Mouse (Mus musculus) kidney, embryonic 16.5 days (tissue): ENCODE results near the gene Znrd1. TPM values are rescaled to one million over a fixed set of nuclear protein-coding genes. Genes with fewer than 3 reads are reported as not detected.

Experiments used
- ATAC-seq: fragments of 200-750 bp; cut with Nextera tagmentation; 2 replicates; pipeline ENCODE4 v1.8.0; 2017; ENCODE audit warnings: moderate TSS enrichment; ENCODE audit not compliant: low FRiP score, low TSS enrichment
- H3K27ac ChIP-seq: fragments of 300-500 bp; sonication (generic); 2 replicates; pipeline ENCODE4 v1.5.1; 2014; ENCODE audit warnings: low read length
- H3K27me3 ChIP-seq: fragments of 300-500 bp; sonication (generic); 2 replicates; pipeline ENCODE4 v1.6.1; 2014; ENCODE audit warnings: low read length, control low read depth, mixed read lengths; ENCODE audit not compliant: insufficient read depth
- H3K36me3 ChIP-seq: fragments of 300-500 bp; sonication (generic); 2 replicates; pipeline ENCODE4 v1.6.1; 2014; ENCODE audit warnings: low read length, control low read depth, mixed read lengths; ENCODE audit not compliant: insufficient read depth
- H3K4me1 ChIP-seq: fragments of 300-500 bp; sonication (generic); 2 replicates; pipeline ENCODE4 v1.6.1; 2014; ENCODE audit warnings: low read length, control low read depth, mixed read lengths; ENCODE audit not compliant: insufficient read depth
- H3K4me2 ChIP-seq: fragments of 300-500 bp; sonication (generic); replicated peaks from 2 replicates; pipeline ENCODE4 v1.6.1; 2014; ENCODE audit warnings: low read depth, low read length
- H3K4me3 ChIP-seq: fragments of 300-500 bp; sonication (generic); 2 replicates; pipeline ENCODE4 v1.5.1; 2014; ENCODE audit warnings: mild to moderate bottlenecking, low read length
- H3K9ac ChIP-seq: fragments of 300-500 bp; sonication (generic); replicated peaks from 2 replicates; pipeline ENCODE4 v1.6.1; 2014; ENCODE audit warnings: low read length
- H3K9me3 ChIP-seq: fragments of 300-500 bp; sonication (generic); 2 replicates; pipeline ENCODE4 v1.6.1; 2016; ENCODE audit warnings: low read length, control low read depth
- WGBS: fragments of 180-500 bp; shearing (Covaris S2); extraction: QIAGEN DNeasy Blood & Tissue Kit; methylation state at CpG from one replicate; pipeline ENCODE4 v1.1.7; 2014; 5-methylcytosine and 5-hydroxymethylcytosine counted together
- polyA plus RNA-seq: library from polyadenylated mRNA; unstranded; fragments of >200 nt; fragmentation: Nextera tagmentation; extraction: Ambion mirVana; gene quantifications from 2 replicates; pipeline ENCODE4 v1.2.1, GENCODE M21; 2015

Znrd1 gene
- polyA plus RNA-seq, 1 experiment from 2014 or later = 90.7 TPM

DNA sequence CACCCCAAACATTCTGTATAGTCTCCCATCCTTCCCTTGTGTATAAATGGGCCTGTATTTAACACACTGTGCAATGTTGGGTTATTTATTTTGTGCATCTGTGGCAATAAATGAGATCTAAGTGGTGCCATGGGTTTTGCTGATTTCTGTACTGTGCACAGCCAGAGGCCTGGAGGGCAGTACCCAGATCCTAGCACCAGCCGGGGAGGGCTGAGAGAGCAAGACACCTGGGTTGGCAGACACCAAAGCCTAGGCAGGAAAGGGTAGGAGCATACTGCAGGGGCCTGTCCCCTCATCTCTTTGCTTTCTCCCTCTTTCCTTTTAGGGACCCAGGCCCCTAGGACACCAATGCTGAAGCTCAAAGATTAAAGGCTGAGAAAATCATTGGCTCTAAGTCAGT lies 10.1 kb downstream of the Znrd1 start:
- Histone ChIP-seq H3K9me3 (no peaks in the 10 kb centered on the region), H3K36me3 (peaks cover 6% of the 10 kb centered on the region; the same call in 1 of the 2 replicates), H3K27ac (no peak overlapping the region), H3K4me1 (peaks cover 15% of the 10 kb centered on the region), H3K4me2 (no peak overlapping the region), H3K9ac (no peak overlapping the region), H3K27me3 (peaks cover 35% of the 10 kb centered on the region), H3K4me3 (no peak overlapping the region)
- ATAC-seq = no peak
- WGBS = 79% methylated on average over 1 of the region's 1 CpGs

DNA sequence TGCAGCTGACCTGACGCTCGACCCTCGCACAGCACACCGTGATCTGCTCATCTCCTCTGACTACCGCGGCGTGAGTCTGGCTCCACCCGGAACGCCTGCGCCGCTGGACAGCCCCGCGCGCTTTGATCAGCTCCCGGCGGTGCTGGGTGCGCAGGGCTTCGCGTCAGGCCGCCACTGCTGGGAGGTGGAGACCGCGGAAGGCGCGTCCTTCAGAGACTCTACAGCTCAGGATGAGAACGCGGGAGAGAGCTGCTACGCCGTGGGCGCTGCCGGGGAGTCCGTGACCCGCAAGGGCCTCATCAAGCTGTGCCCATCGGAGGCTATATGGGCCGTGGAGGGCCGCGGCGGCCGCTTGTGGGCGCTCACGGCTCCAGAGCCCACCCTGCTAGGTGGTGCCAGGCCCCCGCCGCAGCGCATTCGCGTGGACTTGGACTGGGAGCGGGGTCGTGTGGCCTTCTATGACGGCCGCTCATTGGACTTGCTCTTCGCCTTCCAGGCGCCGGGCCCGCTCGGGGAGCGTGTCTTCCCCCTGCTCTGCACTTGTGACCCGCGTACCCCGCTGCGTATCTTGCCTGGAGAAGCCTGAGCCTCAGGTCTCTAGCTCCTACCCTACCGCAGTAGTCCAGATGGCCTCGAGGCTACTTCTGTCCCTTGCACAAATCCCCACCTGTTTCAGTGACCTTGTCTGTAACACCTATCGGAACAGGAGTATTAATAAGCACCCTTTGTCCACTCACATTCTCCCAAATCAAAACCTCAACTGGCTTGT lies 11.1 kb downstream of the Znrd1 start:
- peak overlapping the region; percentile 77 for H3K9ac ChIP-seq
- peak; percentile 47 for ATAC-seq
- 1% methylated on average over 57 of the region's 62 CpGs for WGBS
- H3K27ac ChIP-seq = no peak overlapping the region
- H3K9me3 ChIP-seq = no peaks in the 10 kb centered on the region
- peak overlapping the region; percentile 97 for H3K4me2 ChIP-seq
- peaks cover 6% of the 10 kb centered on the region; the same call in 1 of the 2 replicates for H3K36me3 ChIP-seq
- peak overlapping the region; percentile 62 for H3K4me3 ChIP-seq
- peaks cover 24% of the 10 kb centered on the region for H3K4me1 ChIP-seq
- peaks cover 46% of the 10 kb centered on the region for H3K27me3 ChIP-seq

DNA sequence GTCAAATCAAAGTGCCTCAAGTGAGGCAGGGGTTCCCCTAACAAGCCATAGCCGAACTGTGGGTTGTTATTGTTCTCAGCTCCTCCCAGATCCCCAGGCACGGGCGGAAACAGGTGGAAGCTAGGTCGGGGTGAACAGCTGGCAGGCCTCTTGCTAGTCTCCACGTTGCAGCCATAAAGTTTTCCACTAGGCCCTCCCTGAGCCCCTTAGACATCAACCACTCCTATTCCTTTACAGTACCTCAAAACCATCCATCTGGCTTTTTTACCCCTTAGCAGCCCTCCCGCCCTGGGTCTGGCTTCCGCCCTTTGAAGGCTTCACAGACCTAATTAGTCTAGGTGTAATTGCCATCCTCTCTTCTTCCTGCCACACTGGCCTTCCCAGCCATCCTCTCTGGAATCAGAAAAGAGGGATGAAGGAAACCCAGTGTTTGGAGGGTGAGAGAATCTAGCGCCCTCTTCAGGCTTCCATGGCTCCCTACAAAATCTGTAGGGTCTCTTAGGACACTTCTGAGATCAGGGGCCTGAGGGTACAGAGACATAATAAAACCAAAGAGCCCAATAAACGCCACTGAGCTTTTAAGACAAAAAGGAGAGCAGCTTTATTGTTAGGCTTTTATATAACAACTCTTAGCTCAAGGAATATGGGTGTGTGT lies 14.1 kb downstream of the Znrd1 start:
- Histone ChIP-seq H3K27me3 (peaks cover 61% of the 10 kb centered on the region), H3K4me3 (no peak overlapping the region), H3K9ac (no peak overlapping the region), H3K9me3 (no peaks in the 10 kb centered on the region), H3K4me2 (no peak overlapping the region), H3K36me3 (peaks cover 5% of the 10 kb centered on the region; the same call in 1 of the 2 replicates), H3K4me1 (peaks cover 16% of the 10 kb centered on the region), H3K27ac (no peak overlapping the region)
- no peak for ATAC-seq
- 14% methylated on average over 9 of the region's 9 CpGs for WGBS

GRCm38 (mm10) chr17:36943691-36944090 lies 14.7 kb downstream of the Znrd1 start:
- Histone ChIP-seq H3K27me3 (peaks cover 61% of the 10 kb centered on the region), H3K9ac (no peak overlapping the region), H3K4me1 (peaks cover 16% of the 10 kb centered on the region), H3K27ac (no peak overlapping the region), H3K4me3 (peak overlapping the region; percentile 42; the same call in 1 of the 2 replicates), H3K4me2 (peak overlapping the region; percentile 72; the same call in 1 of the 2 replicates), H3K9me3 (no peaks in the 10 kb centered on the region), H3K36me3 (no peaks in the 10 kb centered on the region)
- 11% methylated on average over 5 of the region's 5 CpGs for WGBS
- ATAC-seq = no peak

GRCm38 (mm10) chr17:36942791-36943471 lies 15.4 kb downstream of the Znrd1 start, which contains the start of gene Rnf39:
Gene Rnf39, plus strand, starts transcription at chr17:36942918.
- Histone ChIP-seq H3K4me2 (peak within 1 kb of the TSS; percentile 72), H3K27ac (no peak within 1 kb of the TSS), H3K27me3 (peaks cover 61% of the 10 kb centered on the region), H3K9ac (peak within 1 kb of the TSS; percentile 48), H3K4me3 (peak within 1 kb of the TSS; percentile 42), H3K4me1 (peaks cover 16% of the 10 kb centered on the region), H3K9me3 (no peaks in the 10 kb centered on the region), H3K36me3 (no peaks in the 10 kb centered on the region)
- ATAC-seq = no peak
- 2% methylated on average over 58 of the region's 59 CpGs for WGBS

DNA sequence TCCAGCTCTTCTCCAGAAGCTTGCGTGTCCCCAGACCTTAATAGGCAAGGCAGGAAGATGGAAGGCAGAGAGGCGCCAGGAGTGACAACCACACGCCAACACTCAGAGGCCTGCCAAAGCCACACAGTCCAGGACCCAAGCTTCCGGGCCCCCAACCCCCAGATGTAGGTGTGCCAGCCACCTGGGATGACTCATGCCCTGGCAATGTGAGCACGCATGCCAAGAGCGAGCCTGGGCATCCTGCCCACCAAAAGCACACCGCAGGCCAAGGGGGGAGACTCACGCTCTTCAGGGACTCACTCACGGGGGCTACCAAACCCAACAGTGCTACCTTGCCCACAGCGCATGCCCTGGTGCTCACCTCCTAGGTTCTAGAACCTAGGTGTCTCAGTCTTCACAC lies 16.0 kb downstream of the Znrd1 start:
- peak overlapping the region; percentile 42 for H3K4me3 ChIP-seq
- no peaks in the 10 kb centered on the region for H3K36me3 ChIP-seq
- H3K9me3 ChIP-seq = no peaks in the 10 kb centered on the region
- no peak overlapping the region for H3K27ac ChIP-seq
- WGBS = 50% methylated on average over 10 of the region's 10 CpGs
- peak overlapping the region; percentile 72 for H3K4me2 ChIP-seq
- H3K9ac ChIP-seq = no peak overlapping the region
- 0 out of 2 replicates have a peak, but pooled peaks have one; percentile 28 for ATAC-seq
- H3K4me1 ChIP-seq = peaks cover 12% of the 10 kb centered on the region
- H3K27me3 ChIP-seq = peaks cover 61% of the 10 kb centered on the region

- Histone ChIP-seq H3K4me2 (no peak overlapping the region), H3K4me1 (peaks cover 7% of the 10 kb centered on the region; the same call in 1 of the 2 replicates), H3K27me3 (peaks cover 24% of the 10 kb centered on the region), H3K9me3 (no peaks in the 10 kb centered on the region), H3K4me3 (no peak overlapping the region), H3K27ac (no peak overlapping the region), H3K36me3 (no peaks in the 10 kb centered on the region), H3K9ac (no peak overlapping the region)
- no peak for ATAC-seq
- WGBS = 91% methylated on average over 2 of the region's 2 CpGs
Measured at GRCm38 (mm10) chr17:36938056-36938455, 20.3 kb downstream of the Znrd1 start.

GRCm38 (mm10) chr17:36931806-36932205 lies 26.6 kb downstream of the Znrd1 start:
- no peaks in the 10 kb centered on the region for H3K4me1 ChIP-seq
- no peaks in the 10 kb centered on the region for H3K27me3 ChIP-seq
- ATAC-seq = no peak
- no peak overlapping the region for H3K4me2 ChIP-seq
- H3K9ac ChIP-seq = no peak overlapping the region
- no peak overlapping the region for H3K27ac ChIP-seq
- no peaks in the 10 kb centered on the region for H3K9me3 ChIP-seq
- H3K4me3 ChIP-seq = no peak overlapping the region
- H3K36me3 ChIP-seq = no peaks in the 10 kb centered on the region
- 60% methylated on average over 2 of the region's 2 CpGs for WGBS

- Histone ChIP-seq H3K4me1 (no peaks in the 10 kb centered on the region), H3K27ac (no peak overlapping the region), H3K9ac (no peak overlapping the region), H3K4me2 (no peak overlapping the region), H3K27me3 (no peaks in the 10 kb centered on the region), H3K4me3 (no peak overlapping the region), H3K9me3 (no peaks in the 10 kb centered on the region), H3K36me3 (no peaks in the 10 kb centered on the region)
- 84% methylated on average over 4 of the region's 4 CpGs for WGBS
- no peak for ATAC-seq
Measured at GRCm38 (mm10) chr17:36931130-36931529, 27.2 kb downstream of the Znrd1 start.
